Mouse (Mus musculus) erythroblast, embryonic 14.5 days (primary cell): ENCODE results near the gene Sh3gl2. TPM values are rescaled to one million over a fixed set of nuclear protein-coding genes. Genes with fewer than 3 reads are reported as not detected.

Experiments used
- H3K27me3 ChIP-seq: 2 replicates; pipeline ENCODE4 v1.6.1; 2012; ENCODE audit warnings: inconsistent platforms; ENCODE audit not compliant: control insufficient read depth
- H3K36me3 ChIP-seq: 2 replicates; pipeline ENCODE4 v1.6.1; 2012; ENCODE audit warnings: mild to moderate bottlenecking, inconsistent platforms; ENCODE audit not compliant: control insufficient read depth
- H3K4me1 ChIP-seq: 2 replicates; pipeline ENCODE4 v1.6.1; 2012; ENCODE audit warnings: inconsistent platforms; ENCODE audit not compliant: control insufficient read depth
- H3K4me3 ChIP-seq: replicated peaks from 2 replicates; pipeline ENCODE3; 2012; ENCODE audit warnings: moderate library complexity, mild to moderate bottlenecking, inconsistent platforms
- H3K9me3 ChIP-seq: 2 replicates; pipeline ENCODE4 v1.6.1; 2012; ENCODE audit warnings: low read length, inconsistent platforms, mixed read lengths; ENCODE audit not compliant: control insufficient read depth
- GATA1 ChIP-seq: IDR thresholded peaks from 2 replicates; pipeline ENCODE4 v1.6.1; 2012; ENCODE audit warnings: low read length, inconsistent platforms, mixed read lengths
- TAL1 ChIP-seq: IDR thresholded peaks from 3 replicates; pipeline ENCODE4 v1.6.1; 2012; ENCODE audit warnings: low read length, inconsistent platforms, mixed read lengths
- polyA plus RNA-seq: library from polyadenylated mRNA; stranded (reverse); fragments of >175 nt; gene quantifications from 2 replicates; pipeline ENCODE4 v1.2.3, GENCODE M21; 2012

Gene Sh3gl2
- not detected in 2 replicates for polyA plus RNA-seq

- peak within 1 kb of the TSS; percentile 7 for H3K4me3 ChIP-seq
These were observed at the start of gene Sh3gl2 for GRCm38 (mm10) chr4:85205071-85205635. Gene Sh3gl2, plus strand, starts transcription at chr4:85205126.

GRCm38 (mm10) chr4:85161156-85161555, 43.8 kb upstream of the Sh3gl2 start:
- no peak overlapping the region for H3K4me3 ChIP-seq
- no peaks in the 10 kb centered on the region for H3K9me3 ChIP-seq
- no peaks in the 10 kb centered on the region for H3K4me1 ChIP-seq

More at GRCm38 (mm10) chr4:85205071-85205635, at the start of gene Sh3gl2:
- TF ChIP-seq GATA1 (no peak), TAL1 (no peak)
- Histone ChIP-seq H3K36me3 (no peaks in the 10 kb centered on the region), H3K27me3 (peaks cover 30% of the 10 kb centered on the region), H3K4me1 (no peaks in the 10 kb centered on the region), H3K9me3 (no peaks in the 10 kb centered on the region)

GRCm38 (mm10) chr4:85162468-85163312, 42.2 kb upstream of the Sh3gl2 start:
- no peaks in the 10 kb centered on the region for H3K27me3 ChIP-seq
- peaks cover under 1% of the 10 kb centered on the region; the same call in 1 of the 2 replicates for H3K9me3 ChIP-seq
- no peak overlapping the region for H3K4me3 ChIP-seq
- H3K4me1 ChIP-seq: no peaks in the 10 kb centered on the region
- H3K36me3 ChIP-seq: no peaks in the 10 kb centered on the region
- TF ChIP-seq GATA1: no peak
- no peak for TF ChIP-seq TAL1

More at GRCm38 (mm10) chr4:85161156-85161555, 43.8 kb upstream of the Sh3gl2 start:
- no peak for TF ChIP-seq TAL1
- no peak for TF ChIP-seq GATA1
- Histone ChIP-seq H3K27me3 (no peaks in the 10 kb centered on the region), H3K36me3 (no peaks in the 10 kb centered on the region)

GRCm38 (mm10) chr4:85163313-85163615, 41.7 kb upstream of the Sh3gl2 start:
- TF ChIP-seq TAL1 (no peak), GATA1 (no peak)
- Histone ChIP-seq H3K36me3 (no peaks in the 10 kb centered on the region), H3K9me3 (peaks cover 5% of the 10 kb centered on the region; the same call in 1 of the 2 replicates), H3K4me3 (no peak overlapping the region), H3K27me3 (no peaks in the 10 kb centered on the region), H3K4me1 (no peaks in the 10 kb centered on the region)

- H3K27me3 ChIP-seq: no peaks in the 10 kb centered on the region
- peaks cover 5% of the 10 kb centered on the region; the same call in 1 of the 2 replicates for H3K9me3 ChIP-seq
- no peaks in the 10 kb centered on the region for H3K36me3 ChIP-seq
- TF ChIP-seq GATA1 (no peak), TAL1 (no peak)
- H3K4me1 ChIP-seq: no peaks in the 10 kb centered on the region
- H3K4me3 ChIP-seq: no peak overlapping the region
These were observed 36.9 kb upstream of the Sh3gl2 start for GRCm38 (mm10) chr4:85168001-85168400.

GRCm38 (mm10) chr4:85175466-85175865, 29.5 kb upstream of the Sh3gl2 start:
- no peak for TF ChIP-seq GATA1
- no peak for TF ChIP-seq TAL1
- H3K9me3 ChIP-seq: peaks cover 10% of the 10 kb centered on the region
- no peak overlapping the region for H3K4me3 ChIP-seq
- no peaks in the 10 kb centered on the region for H3K27me3 ChIP-seq
- H3K36me3 ChIP-seq: no peaks in the 10 kb centered on the region
- no peaks in the 10 kb centered on the region for H3K4me1 ChIP-seq

- H3K9me3 ChIP-seq: peaks cover 10% of the 10 kb centered on the region
- H3K4me1 ChIP-seq: no peaks in the 10 kb centered on the region
- no peak for TF ChIP-seq GATA1
- H3K27me3 ChIP-seq: no peaks in the 10 kb centered on the region
- H3K4me3 ChIP-seq: no peak overlapping the region
- H3K36me3 ChIP-seq: no peaks in the 10 kb centered on the region
These were observed 26.4 kb upstream of the Sh3gl2 start for GRCm38 (mm10) chr4:85178394-85179051.

GRCm38 (mm10) chr4:85186011-85186410, 18.9 kb upstream of the Sh3gl2 start:
- H3K27me3 ChIP-seq: no peaks in the 10 kb centered on the region
- H3K4me1 ChIP-seq: no peaks in the 10 kb centered on the region
- TF ChIP-seq GATA1 (no peak), TAL1 (no peak)

GRCm38 (mm10) chr4:85196201-85196600, 8.7 kb upstream of the Sh3gl2 start:
- H3K27me3 ChIP-seq: no peaks in the 10 kb centered on the region
- no peaks in the 10 kb centered on the region for H3K36me3 ChIP-seq
- no peak overlapping the region for H3K4me3 ChIP-seq
- no peak for TF ChIP-seq GATA1
- TF ChIP-seq TAL1: no peak
- peaks cover 5% of the 10 kb centered on the region for H3K9me3 ChIP-seq
- no peaks in the 10 kb centered on the region for H3K4me1 ChIP-seq

More at GRCm38 (mm10) chr4:85186011-85186410, 18.9 kb upstream of the Sh3gl2 start:
- H3K9me3 ChIP-seq: peaks cover 20% of the 10 kb centered on the region
- no peak overlapping the region for H3K4me3 ChIP-seq
- no peaks in the 10 kb centered on the region for H3K36me3 ChIP-seq
